Mouse (Mus musculus) CH12.LX (cell line): ENCODE measurements around the gene Col4a2. TPM values are rescaled to one million over a fixed set of nuclear protein-coding genes. Genes with fewer than 3 reads are reported as not detected.

Experiments used
- DNase-seq: peaks from one replicate; pipeline ENCODE4 v3.0.0-alpha.2; 2013; ENCODE audit errors: extremely low read depth
- H3K27ac ChIP-seq: 2 replicates; pipeline ENCODE4 v1.5.1; 2012; ENCODE audit warnings: low read depth, mild to moderate bottlenecking, control low read depth, moderate library complexity; ENCODE audit not compliant: insufficient read depth
- H3K27me3 ChIP-seq: replicated peaks from 2 replicates; pipeline ENCODE3; 2012; ENCODE audit warnings: inconsistent platforms
- H3K36me3 ChIP-seq, 2 experiments: replicated peaks in 1 of 2; 2 replicates each; pipeline versions ENCODE3 to v1.6.1; 2012; ENCODE audit warnings: inconsistent platforms in 1 of 2, low read length in 1 of 2, mild to moderate bottlenecking in 1 of 2, mixed read lengths in 1 of 2, moderate library complexity in 1 of 2; ENCODE audit not compliant: control insufficient read depth in 1 of 2, insufficient read depth in 1 of 2
- H3K4me1 ChIP-seq, 2 experiments: 2 replicates each; pipeline ENCODE4 v1.6.1; 2012; ENCODE audit warnings: inconsistent platforms in 1 of 2, moderate library complexity in 1 of 2; ENCODE audit not compliant: insufficient read depth in 2 of 2, control insufficient read depth in 1 of 2
- H3K4me2 ChIP-seq: 2 replicates; pipeline ENCODE4 v1.6.1; 2012; ENCODE audit warnings: low read depth, mild to moderate bottlenecking, control low read depth; ENCODE audit not compliant: poor library complexity, insufficient read depth, severe bottlenecking
- H3K4me3 ChIP-seq, 3 experiments: fragments of 150-350 bp in 1 of 3; sonication (generic) in 1 of 3; replicated peaks in 1 of 3; 2 replicates each; pipeline versions ENCODE3 to v1.5.1; 2011 to 2012; ENCODE audit warnings: low read depth in 2 of 3, low read length in 2 of 3, mild to moderate bottlenecking in 2 of 3, moderate library complexity in 2 of 3, control low read depth in 1 of 3, improper control_type of control experiment in 1 of 3, inconsistent platforms in 1 of 3, mixed read lengths in 1 of 3; ENCODE audit not compliant: poor library complexity in 1 of 3
- H3K79me2 ChIP-seq: replicated peaks from 2 replicates; pipeline ENCODE4 v1.6.1; 2012; ENCODE audit warnings: mild to moderate bottlenecking, moderate library complexity; ENCODE audit not compliant: control insufficient read depth, poor library complexity, insufficient read depth, severe bottlenecking; ENCODE audit errors: extremely low read depth
- H3K9ac ChIP-seq: 2 replicates; pipeline ENCODE4 v1.6.1; 2012; ENCODE audit warnings: low read depth, mild to moderate bottlenecking, control low read depth, moderate library complexity; ENCODE audit not compliant: insufficient read depth
- H3K9me3 ChIP-seq: replicated peaks from 2 replicates; pipeline ENCODE3; 2012; ENCODE audit warnings: low read length, inconsistent platforms, mixed read lengths
- ELF1 ChIP-seq: IDR thresholded peaks from 2 replicates; pipeline ENCODE4 v1.6.1; 2014; ENCODE audit warnings: low read depth, mild to moderate bottlenecking, inconsistent platforms, low read length, improper control_type of control experiment
- ETS1 ChIP-seq: conservative IDR thresholded peaks from 2 replicates; pipeline ENCODE4 v1.6.1; 2012; ENCODE audit warnings: low read depth, mild to moderate bottlenecking, inconsistent platforms, low read length, improper control_type of control experiment, moderate library complexity
- GABPA ChIP-seq: IDR thresholded peaks from 2 replicates; pipeline ENCODE4 v1.6.1; 2012; ENCODE audit warnings: low read depth, low read length, improper control_type of control experiment, inconsistent platforms; ENCODE audit not compliant: insufficient replicate concordance
- IRF4 ChIP-seq: IDR thresholded peaks from 2 replicates; pipeline ENCODE4 v1.6.1; 2014; ENCODE audit warnings: low read depth, mild to moderate bottlenecking, inconsistent platforms, low read length, improper control_type of control experiment
- JUN ChIP-seq: IDR thresholded peaks from 2 replicates; pipeline ENCODE4 v1.6.1; 2011; ENCODE audit warnings: low read depth, mild to moderate bottlenecking, low read length, improper control_type of control experiment, moderate library complexity; ENCODE audit not compliant: insufficient read depth
- JUND ChIP-seq: conservative IDR thresholded peaks from 2 replicates; pipeline ENCODE4 v1.6.1; 2011; ENCODE audit warnings: low read depth, low read length, improper control_type of control experiment
- KAT2A ChIP-seq: IDR thresholded peaks from 2 replicates; pipeline ENCODE4 v1.6.1; 2012; ENCODE audit warnings: low read length, improper control_type of control experiment, inconsistent platforms; ENCODE audit not compliant: insufficient replicate concordance
- MAFK ChIP-seq: IDR thresholded peaks from 2 replicates; pipeline ENCODE4 v1.6.1; 2011; ENCODE audit warnings: low read length, improper control_type of control experiment; ENCODE audit not compliant: insufficient replicate concordance
- MAX ChIP-seq: IDR thresholded peaks from 2 replicates; pipeline ENCODE4 v1.6.1; 2011; ENCODE audit warnings: low read length, improper control_type of control experiment
- MAZ ChIP-seq: IDR thresholded peaks from 2 replicates; pipeline ENCODE4 v1.6.1; 2012; ENCODE audit warnings: low read depth, mild to moderate bottlenecking, inconsistent platforms, low read length, improper control_type of control experiment, moderate library complexity
- MEF2A ChIP-seq: IDR thresholded peaks from 2 replicates; pipeline ENCODE4 v1.6.1; 2014; ENCODE audit warnings: low read depth, mild to moderate bottlenecking, inconsistent platforms, low read length, improper control_type of control experiment, borderline replicate concordance
- MXI1 ChIP-seq: IDR thresholded peaks from 2 replicates; pipeline ENCODE4 v1.6.1; 2011; ENCODE audit warnings: mild to moderate bottlenecking, low read depth, low read length, improper control_type of control experiment
- NELFE ChIP-seq: IDR thresholded peaks from 2 replicates; pipeline ENCODE4 v1.6.1; 2011; ENCODE audit warnings: low read depth, low read length, improper control_type of control experiment
- NRF1 ChIP-seq: IDR thresholded peaks from 2 replicates; pipeline ENCODE4 v1.6.1; 2014; ENCODE audit warnings: low read depth, mild to moderate bottlenecking, inconsistent platforms, low read length, improper control_type of control experiment, moderate library complexity
- PAX5 ChIP-seq: IDR thresholded peaks from 2 replicates; pipeline ENCODE4 v1.6.1; 2012; ENCODE audit warnings: low read length, inconsistent platforms, mixed read lengths
- POLR2A ChIP-seq: IDR thresholded peaks from 2 replicates; pipeline ENCODE4 v1.6.1; 2011; ENCODE audit warnings: low read depth, mild to moderate bottlenecking, improper control_type of control experiment, low read length
- RCOR1 ChIP-seq: conservative IDR thresholded peaks from 2 replicates; pipeline ENCODE4 v1.6.1; 2012; ENCODE audit warnings: low read depth, mild to moderate bottlenecking, inconsistent platforms, low read length, improper control_type of control experiment
- SMC3 ChIP-seq: IDR thresholded peaks from 2 replicates; pipeline ENCODE4 v1.6.1; 2011; ENCODE audit warnings: low read depth, low read length, improper control_type of control experiment
- TCF12 ChIP-seq: IDR thresholded peaks from 2 replicates; pipeline ENCODE4 v1.6.1; 2014; ENCODE audit warnings: low read depth, mild to moderate bottlenecking, inconsistent platforms, low read length, improper control_type of control experiment
- USF1 ChIP-seq: IDR thresholded peaks from 2 replicates; pipeline ENCODE4 v1.6.1; 2014; ENCODE audit warnings: low read depth, mild to moderate bottlenecking, inconsistent platforms, low read length, improper control_type of control experiment
- USF2 ChIP-seq: conservative IDR thresholded peaks from 2 replicates; pipeline ENCODE4 v1.6.1; 2011; ENCODE audit warnings: low read depth, low read length, improper control_type of control experiment
- ZC3H11A ChIP-seq: IDR thresholded peaks from 2 replicates; pipeline ENCODE4 v1.6.1; 2012; ENCODE audit warnings: low read depth, mild to moderate bottlenecking, inconsistent platforms, low read length, improper control_type of control experiment
- ZMIZ1 ChIP-seq: IDR thresholded peaks from 2 replicates; pipeline ENCODE4 v1.6.1; 2012; ENCODE audit warnings: low read depth, mild to moderate bottlenecking, inconsistent platforms, low read length, improper control_type of control experiment
- ZNF384 ChIP-seq: IDR thresholded peaks from 2 replicates; pipeline ENCODE4 v1.6.1; 2012; ENCODE audit warnings: low read depth, low read length, improper control_type of control experiment, inconsistent platforms
- dilution Hi-C: fragments of 300-500 bp; cut with MboI; formaldehyde crosslinking; loops from 2 replicates; pipeline ENCODE4 v1.14.3; 2020; ENCODE audit warnings: low sequenced_read_pairs; ENCODE audit not compliant: extremely low pct_unique_long_range_greater_than_20kb, extremely low pct_ligation_motif_present
- in situ Hi-C: fragments of 300-500 bp; cut with MboI; formaldehyde crosslinking; loops from 3 replicates; pipeline ENCODE4 v1.14.3; 2019; ENCODE audit warnings: low sequenced_read_pairs, low pct_ligation_motif_present, low pct_unique_long_range_greater_than_20kb, mixed read lengths
- polyA plus RNA-seq: library from polyadenylated mRNA; unstranded; fragments of >175 nt; gene quantifications from 2 replicates; pipeline ENCODE4 v1.2.1, GENCODE M21; 2012; ENCODE audit warnings: low read depth; ENCODE audit not compliant: insufficient read length
- total RNA-seq, 2 experiments: library from RNA; depleted of rRNA; stranded (reverse); fragments of 300-350 nt in 1 of 2; fragments of >200 nt in 1 of 2; gene quantifications; 2 replicates each; pipeline ENCODE4 v1.2.3; 2012 to 2014

Col4a2 gene
- total and polyA plus RNA-seq, 3 experiments, result 0.04 to 0.07 TPM; not detected in 1

DNA sequence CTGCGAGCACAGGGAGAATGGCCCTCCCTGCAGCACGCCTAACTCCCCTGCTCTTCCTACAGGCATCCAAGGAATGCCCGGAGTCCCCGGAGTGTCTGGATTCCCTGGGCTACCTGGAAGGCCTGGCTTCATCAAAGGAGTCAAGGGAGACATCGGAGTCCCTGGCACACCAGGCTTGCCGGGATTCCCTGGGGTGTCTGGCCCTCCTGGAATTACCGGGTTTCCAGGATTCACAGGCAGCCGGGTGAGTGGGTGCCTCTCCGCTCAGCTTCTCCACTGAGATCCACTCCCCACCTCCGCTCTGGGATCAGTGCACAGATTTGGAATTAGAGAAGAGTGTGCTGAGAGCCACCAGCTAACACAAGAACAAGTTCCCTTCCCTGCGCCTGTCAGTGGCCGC, 125.3 kb downstream of the Col4a2 start:
- in situ Hi-C loops, result no loop called here
- Histone ChIP-seq H3K4me2 (no peak overlapping the region), H3K27me3 (peaks cover 44% of the 10 kb centered on the region), H3K9ac (no peak overlapping the region), H3K4me3 (no peak overlapping the region), H3K79me2 (no peaks in the 10 kb centered on the region), H3K36me3 (no peaks in the 10 kb centered on the region), H3K9me3 (no peaks in the 10 kb centered on the region), H3K27ac (no peak overlapping the region), H3K4me1 (peaks cover 10 to 14% of the 10 kb centered on the region in 2 experiments)
- no peak for DNase-seq
- TF ChIP-seq USF1 (no peak), ELF1 (no peak), RCOR1 (no peak), ETS1 (no peak), ZNF384 (no peak), MAFK (no peak), ZMIZ1 (no peak), USF2 (no peak), NELFE (no peak), ZC3H11A (no peak), POLR2A (no peak), PAX5 (no peak), TCF12 (no peak), MAX (no peak), IRF4 (no peak), MXI1 (no peak), MEF2A (no peak), KAT2A (no peak)
- dilution Hi-C loops, result no loop called here

DNA sequence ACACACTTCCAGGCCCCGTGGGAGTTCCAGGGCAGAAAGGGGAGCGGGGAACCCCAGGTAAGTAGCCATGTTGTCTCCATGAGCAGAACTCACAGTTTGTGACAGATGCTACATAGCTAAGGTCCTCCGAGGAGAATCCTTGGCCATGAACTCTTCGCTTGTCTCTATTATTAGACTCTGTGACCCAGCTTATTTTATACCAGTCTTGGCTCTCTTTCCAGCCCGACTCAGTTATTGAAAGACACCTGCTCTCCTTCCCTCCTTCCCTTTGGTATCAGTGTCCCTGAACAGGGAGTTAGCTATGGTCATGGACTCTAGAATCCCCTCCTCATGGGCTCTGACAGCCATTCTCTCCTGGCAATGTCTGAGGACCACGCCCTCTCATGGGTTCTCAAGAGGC, 128.7 kb downstream of the Col4a2 start:
- dilution Hi-C loops (no loop called here), in situ Hi-C loops (loop anchor here (10.0 kb wide), 1 partner anchor 104 kb away; no protein-coding TSS in a partner anchor)
- H3K27ac ChIP-seq, result no peak overlapping the region
- DNase-seq, result no peak
- H3K4me1 ChIP-seq, result peaks cover 10 to 14% of the 10 kb centered on the region in 2 experiments
- H3K79me2 ChIP-seq, result no peaks in the 10 kb centered on the region
- no peaks in the 10 kb centered on the region for H3K9me3 ChIP-seq
- no peaks in the 10 kb centered on the region for H3K36me3 ChIP-seq
- H3K4me3 ChIP-seq, result no peak overlapping the region
- no peak overlapping the region for H3K4me2 ChIP-seq
- H3K27me3 ChIP-seq, result peaks cover 26% of the 10 kb centered on the region
- H3K9ac ChIP-seq, result no peak overlapping the region
- TF ChIP-seq GABPA (no peak), ZMIZ1 (no peak), NRF1 (no peak), MAZ (no peak), ZC3H11A (no peak), JUN (no peak), JUND (no peak), USF2 (no peak), SMC3 (no peak)
